Mouse (Mus musculus): ENCODE measurements around the gene C130032M10Rik.

DNA sequence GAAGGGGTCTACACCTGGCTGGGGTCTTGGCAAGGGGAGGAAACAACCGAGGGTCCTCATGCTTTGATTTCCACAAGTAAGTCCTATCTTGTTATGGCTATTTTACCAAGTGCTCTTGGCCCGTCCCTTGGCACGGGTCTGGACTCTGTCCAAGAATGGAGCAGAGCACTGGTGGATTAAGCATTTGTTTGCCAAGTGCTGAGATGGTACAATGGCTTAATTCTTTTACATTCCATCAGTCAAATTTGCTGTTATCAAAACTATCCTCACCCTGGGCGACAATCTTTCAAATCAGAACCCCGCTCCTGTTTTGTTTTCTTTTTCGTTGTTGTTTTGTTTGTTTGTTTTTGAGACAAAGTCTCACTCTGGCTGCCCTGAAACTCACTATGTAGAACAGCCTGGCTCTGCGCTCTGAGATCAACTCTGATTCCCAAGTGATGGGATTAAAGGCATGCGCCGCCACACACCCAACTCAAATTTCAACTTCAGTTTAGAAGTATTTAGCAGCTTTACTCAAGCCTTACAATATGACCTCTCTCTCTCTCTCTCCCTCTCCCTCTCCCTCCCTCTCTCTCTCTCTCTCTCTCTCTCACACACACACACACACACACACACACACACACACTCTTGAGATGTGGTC is 29.4 kb downstream of the C130032M10Rik start:
- TF ChIP-seq CTCF (IDR thresholded peaks at IDR 0.05; ENCODE audit: borderline replicate concordance, extremely low read depth, insufficient read depth, insufficient read length) = no peak
- no peak for TF ChIP-seq POLR2A (IDR thresholded peaks at IDR 0.05; ENCODE audit: borderline replicate concordance, extremely low read depth, insufficient read depth, insufficient read length, poor library complexity, severe bottlenecking)

All from brain, embryonic 14.5 days (tissue).